Mouse (Mus musculus) bone marrow macrophage, adult 2 months (primary cell): Measurements from ENCODE around the gene Prelid1.

Source experiments
- CTCF ChIP-seq: IDR thresholded peaks from 2 replicates; pipeline ENCODE4 v1.5.1; 2012; ENCODE audit warnings: low read depth, mild to moderate bottlenecking, low read length, moderate library complexity
- POLR2A ChIP-seq: IDR thresholded peaks from 2 replicates; pipeline ENCODE4 v1.6.1; 2012; ENCODE audit warnings: mild to moderate bottlenecking, low read depth, low read length, borderline replicate concordance

- TF ChIP-seq POLR2A (no peak), CTCF (no peak)
These were observed 41.7 kb downstream of the Prelid1 start for GRCm38 (mm10) chr13:55361974-55362452.
